Mouse (Mus musculus) midbrain, embryonic 16.5 days (tissue): Measurements from ENCODE around the gene Atpaf2. TPM values are rescaled to one million over a fixed set of nuclear protein-coding genes. Genes with fewer than 3 reads are reported as not detected.

Experiments
- ATAC-seq: fragments of 200-750 bp; cut with Nextera tagmentation; 2 replicates; pipeline ENCODE4 v1.8.0; 2017; ENCODE audit warnings: moderate TSS enrichment
- H3K27ac ChIP-seq: fragments of 300-500 bp; sonication (generic); 2 replicates; pipeline ENCODE4 v1.5.1; 2014; ENCODE audit warnings: mild to moderate bottlenecking, low read length, mixed read lengths
- H3K27me3 ChIP-seq: fragments of 300-500 bp; sonication (generic); 2 replicates; pipeline ENCODE4 v1.6.1; 2014; ENCODE audit warnings: low read depth, low read length, mixed read lengths; ENCODE audit not compliant: control insufficient read depth, insufficient read depth
- H3K36me3 ChIP-seq: fragments of 300-500 bp; sonication (generic); 2 replicates; pipeline ENCODE4 v1.6.1; 2014; ENCODE audit warnings: mild to moderate bottlenecking, low read length, moderate library complexity, mixed read lengths; ENCODE audit not compliant: control insufficient read depth, insufficient read depth
- H3K4me1 ChIP-seq: fragments of 300-500 bp; sonication (generic); 2 replicates; pipeline ENCODE4 v1.6.1; 2014; ENCODE audit warnings: mild to moderate bottlenecking, low read length, mixed read lengths; ENCODE audit not compliant: control insufficient read depth, insufficient read depth
- H3K4me2 ChIP-seq: fragments of 300-500 bp; sonication (generic); 2 replicates; pipeline ENCODE4 v1.6.1; 2014; ENCODE audit warnings: mild to moderate bottlenecking, low read length, mixed read lengths
- H3K4me3 ChIP-seq: fragments of 300-500 bp; sonication (generic); 2 replicates; pipeline ENCODE4 v1.5.1; 2014; ENCODE audit warnings: low read depth, mild to moderate bottlenecking, low read length, moderate library complexity, mixed read lengths
- H3K9ac ChIP-seq: fragments of 300-500 bp; sonication (generic); 2 replicates; pipeline ENCODE4 v1.6.1; 2014; ENCODE audit warnings: low read depth, low read length, mixed read lengths
- H3K9me3 ChIP-seq: fragments of 300-500 bp; sonication (generic); replicated peaks from 2 replicates; pipeline ENCODE4 v1.6.1; 2014; ENCODE audit warnings: mild to moderate bottlenecking, low read length, mixed read lengths; ENCODE audit not compliant: control insufficient read depth, poor library complexity, severe bottlenecking
- WGBS: fragments of 180-500 bp; shearing (Covaris S2); extraction: QIAGEN DNeasy Blood & Tissue Kit; methylation state at CpG from one replicate; pipeline ENCODE4 v1.1.7; 2014; 5-methylcytosine and 5-hydroxymethylcytosine counted together
- polyA plus RNA-seq: library from polyadenylated mRNA; unstranded; fragments of >200 nt; fragmentation: Nextera tagmentation; extraction: Ambion mirVana; gene quantifications from 2 replicates; pipeline ENCODE4 v1.2.1, GENCODE M21; 2015

Atpaf2 gene
- polyA plus RNA-seq, 1 experiment from 2014 or later = 47.4 TPM

- 0% methylated on average over 21 of the region's 21 CpGs for WGBS
- no peak for ATAC-seq
- Histone ChIP-seq H3K4me3 (peak overlapping the region; percentile 88), H3K4me1 (peaks cover 24% of the 10 kb centered on the region), H3K9ac (peak overlapping the region; percentile 83), H3K9me3 (no peaks in the 10 kb centered on the region), H3K4me2 (peak overlapping the region; percentile 67), H3K27ac (peak overlapping the region; percentile 80), H3K27me3 (no peaks in the 10 kb centered on the region), H3K36me3 (no peaks in the 10 kb centered on the region)
These were observed 1.7 kb downstream of the Atpaf2 start for GRCm38 (mm10) chr11:60416590-60416962.

GRCm38 (mm10) chr11:60412921-60413320 is 5.3 kb downstream of the Atpaf2 start:
- H3K4me2 ChIP-seq = no peak overlapping the region
- peaks cover 4% of the 10 kb centered on the region for H3K36me3 ChIP-seq
- 91% methylated on average over 2 of the region's 2 CpGs for WGBS
- no peaks in the 10 kb centered on the region for H3K27me3 ChIP-seq
- no peak overlapping the region for H3K9ac ChIP-seq
- H3K27ac ChIP-seq = no peak overlapping the region
- H3K4me3 ChIP-seq = no peak overlapping the region
- H3K9me3 ChIP-seq = no peaks in the 10 kb centered on the region
- no peak for ATAC-seq
- peaks cover 12% of the 10 kb centered on the region for H3K4me1 ChIP-seq

GRCm38 (mm10) chr11:60412173-60412572 is 6.1 kb downstream of the Atpaf2 start:
- Histone ChIP-seq H3K9me3 (no peaks in the 10 kb centered on the region), H3K4me1 (peaks cover 12% of the 10 kb centered on the region), H3K27me3 (no peaks in the 10 kb centered on the region), H3K27ac (no peak overlapping the region), H3K36me3 (peaks cover 6% of the 10 kb centered on the region), H3K4me3 (no peak overlapping the region), H3K4me2 (no peak overlapping the region), H3K9ac (no peak overlapping the region)
- 11% methylated on average over 3 of the region's 3 CpGs for WGBS
- no peak for ATAC-seq

GRCm38 (mm10) chr11:60406606-60407005 is 11.7 kb downstream of the Atpaf2 start:
- WGBS = 100% methylated on average over 1 of the region's 1 CpGs
- H3K4me3 ChIP-seq = no peak overlapping the region
- no peak overlapping the region for H3K27ac ChIP-seq
- no peak overlapping the region for H3K4me2 ChIP-seq
- H3K27me3 ChIP-seq = no peaks in the 10 kb centered on the region
- no peaks in the 10 kb centered on the region for H3K9me3 ChIP-seq
- H3K4me1 ChIP-seq = no peaks in the 10 kb centered on the region
- ATAC-seq = no peak
- H3K36me3 ChIP-seq = peaks cover 25% of the 10 kb centered on the region
- no peak overlapping the region for H3K9ac ChIP-seq

- Histone ChIP-seq H3K27ac (no peak overlapping the region), H3K9ac (no peak overlapping the region), H3K27me3 (no peaks in the 10 kb centered on the region), H3K4me2 (no peak overlapping the region), H3K36me3 (peaks cover 11% of the 10 kb centered on the region), H3K4me1 (no peaks in the 10 kb centered on the region), H3K9me3 (no peaks in the 10 kb centered on the region), H3K4me3 (no peak overlapping the region)
- no peak for ATAC-seq
- WGBS = 91% methylated on average over 2 of the region's 2 CpGs
These were observed 21.1 kb downstream of the Atpaf2 start for GRCm38 (mm10) chr11:60397172-60397571.

- WGBS = 64% methylated on average over 6 of the region's 6 CpGs
These were observed 21.7 kb downstream of the Atpaf2 start for GRCm38 (mm10) chr11:60396546-60396945.

GRCm38 (mm10) chr11:60391346-60391745 is 26.9 kb downstream of the Atpaf2 start:
- H3K27ac ChIP-seq = no peak overlapping the region
- H3K4me3 ChIP-seq = no peak overlapping the region
- H3K27me3 ChIP-seq = no peaks in the 10 kb centered on the region
- no peak overlapping the region for H3K4me2 ChIP-seq
- H3K9me3 ChIP-seq = no peaks in the 10 kb centered on the region
- WGBS = 87% methylated on average over 6 of the region's 6 CpGs
- H3K9ac ChIP-seq = no peak overlapping the region
- no peak for ATAC-seq
- no peaks in the 10 kb centered on the region for H3K4me1 ChIP-seq
- H3K36me3 ChIP-seq = peaks cover 5% of the 10 kb centered on the region; the same call in 1 of the 2 replicates

More at GRCm38 (mm10) chr11:60396546-60396945, 21.7 kb downstream of the Atpaf2 start:
- Histone ChIP-seq H3K27ac (no peak overlapping the region), H3K4me2 (no peak overlapping the region), H3K9ac (no peak overlapping the region), H3K27me3 (no peaks in the 10 kb centered on the region), H3K9me3 (no peaks in the 10 kb centered on the region), H3K36me3 (peaks cover 11% of the 10 kb centered on the region), H3K4me3 (no peak overlapping the region), H3K4me1 (no peaks in the 10 kb centered on the region)
- ATAC-seq = no peak

GRCm38 (mm10) chr11:60387944-60388343 is 30.3 kb downstream of the Atpaf2 start:
- Histone ChIP-seq H3K4me2 (no peak overlapping the region), H3K4me3 (no peak overlapping the region), H3K9me3 (no peaks in the 10 kb centered on the region), H3K4me1 (peaks cover 17% of the 10 kb centered on the region), H3K9ac (no peak overlapping the region), H3K27me3 (no peaks in the 10 kb centered on the region), H3K36me3 (no peaks in the 10 kb centered on the region), H3K27ac (no peak overlapping the region)
- 90% methylated on average over 2 of the region's 2 CpGs for WGBS
- ATAC-seq = no peak

- peaks cover 17% of the 10 kb centered on the region for H3K4me1 ChIP-seq
- no peaks in the 10 kb centered on the region for H3K27me3 ChIP-seq
- ATAC-seq = no peak
- H3K9ac ChIP-seq = peak overlapping the region; percentile 34; the same call in 1 of the 2 replicates
- H3K4me2 ChIP-seq = no peak overlapping the region
- H3K4me3 ChIP-seq = no peak overlapping the region
- WGBS = 80% methylated on average over 5 of the region's 5 CpGs
- no peaks in the 10 kb centered on the region for H3K9me3 ChIP-seq
- no peaks in the 10 kb centered on the region for H3K36me3 ChIP-seq
- H3K27ac ChIP-seq = peak overlapping the region; percentile 82
These were observed 32.3 kb downstream of the Atpaf2 start for GRCm38 (mm10) chr11:60385946-60386345.
